Mouse (Mus musculus): ENCODE data around the gene Dusp13. TPM values are rescaled to one million over a fixed set of nuclear protein-coding genes. Genes with fewer than 3 reads are reported as not detected.

Gene Dusp13
- polyA plus RNA-seq, 1 experiment from 2014 or later, result not detected

DNA sequence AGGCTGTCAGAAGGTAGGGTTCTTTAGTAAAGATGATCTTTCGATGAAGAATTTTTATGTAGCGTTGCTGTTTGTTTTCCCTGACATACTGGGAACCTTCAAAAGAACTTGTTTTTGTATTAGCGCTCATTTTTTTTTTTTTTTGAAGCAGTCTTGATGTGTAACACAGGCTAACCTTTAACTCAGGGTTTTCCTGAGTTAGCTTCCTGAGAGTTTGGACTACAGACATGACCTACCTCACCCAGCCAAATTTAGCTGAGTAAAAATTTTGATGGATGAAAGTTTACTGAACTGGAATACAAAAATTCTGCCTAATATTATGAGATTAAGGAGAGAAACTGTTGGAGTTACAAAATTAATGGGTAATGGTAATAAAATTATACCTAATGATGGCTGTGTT is 1.4 kb upstream of the Dusp13 start:
- Histone ChIP-seq H3K36me3 (ENCODE audit: control insufficient read depth, insufficient read depth, low read length) (no peaks in the 10 kb centered on the region), H3K27ac (ENCODE audit: low read depth, low read length) (no peak overlapping the region), H3K9me3 (ENCODE audit: control insufficient read depth, low read length) (no peaks in the 10 kb centered on the region), H3K27me3 (ENCODE audit: control insufficient read depth, insufficient read depth, low read length) (no peaks in the 10 kb centered on the region), H3K4me1 (ENCODE audit: control insufficient read depth, insufficient read depth, low read length) (peaks cover 4% of the 10 kb centered on the region; the same call in 1 of the 2 replicates), H3K9ac (ENCODE audit: low read length) (no peak overlapping the region), H3K4me3 (ENCODE audit: low read depth, low read length) (no peak overlapping the region), H3K4me2 (ENCODE audit: low read depth) (no peak overlapping the region)
- 95% methylated on average over 3 of the region's 3 CpGs for WGBS
- ATAC-seq (ENCODE audit: insufficient read depth, low FRiP score, low TSS enrichment), result no peak
- no peak for DNase-seq (ENCODE audit: low spot score)

DNA sequence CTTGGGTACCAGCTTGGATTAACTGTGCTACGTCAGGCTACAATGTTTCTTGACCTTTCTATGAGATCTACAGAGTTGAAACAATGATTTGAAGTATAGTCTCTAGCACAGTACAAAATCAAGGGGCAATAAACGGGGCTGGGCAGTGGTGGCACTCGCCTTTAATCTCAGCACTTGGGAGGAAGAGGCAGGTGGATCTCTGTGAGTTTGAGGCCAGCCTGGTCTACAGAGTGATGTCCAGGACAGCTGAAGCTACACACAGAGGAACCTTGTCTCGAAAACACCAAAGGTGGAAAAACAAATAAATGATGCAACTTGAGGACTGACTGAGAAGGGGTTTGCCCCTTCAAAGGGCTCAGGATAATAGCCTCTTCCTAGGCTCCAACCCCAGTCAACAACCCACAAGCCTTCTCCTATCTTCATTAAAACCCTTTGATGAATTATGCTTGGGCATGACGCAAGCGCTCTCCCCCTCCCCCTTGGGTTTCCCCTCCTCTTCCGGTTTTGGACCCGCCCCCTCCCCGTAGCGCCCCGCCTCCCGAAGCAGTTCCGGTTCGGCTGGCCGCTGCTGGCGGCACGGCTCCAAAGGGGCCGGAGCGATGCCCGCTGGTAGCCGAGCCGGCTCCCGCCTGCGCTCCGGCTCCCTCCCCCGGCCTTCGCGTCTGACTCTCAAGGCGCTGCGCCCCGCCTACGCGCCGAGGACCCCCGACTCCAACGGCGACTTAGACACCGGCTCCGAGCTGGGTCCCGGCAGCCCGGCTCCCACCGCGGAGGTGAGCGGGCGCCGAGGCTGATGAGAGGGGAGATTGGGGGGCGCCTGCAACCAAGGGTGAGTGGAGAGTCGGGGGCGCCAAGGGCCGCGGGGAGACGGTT is 737 bp downstream of the Dusp13 start, which contains the start of gene Samd8:
Gene Samd8, plus strand, starts transcription at position 524 of the 873 bp plus-strand sequence.
- H3K4me3 ChIP-seq (ENCODE audit: low read depth, low read length), result peak within 1 kb of the TSS; percentile 88
- H3K36me3 ChIP-seq (ENCODE audit: control insufficient read depth, insufficient read depth, low read length), result no peaks in the 10 kb centered on the region
- H3K27ac ChIP-seq (ENCODE audit: low read depth, low read length), result peak within 1 kb of the TSS; percentile 36
- H3K4me2 ChIP-seq (ENCODE audit: low read depth), result peak within 1 kb of the TSS; percentile 66
- H3K9ac ChIP-seq (ENCODE audit: low read length), result peak within 1 kb of the TSS; percentile 82
- no peaks in the 10 kb centered on the region for H3K27me3 ChIP-seq (ENCODE audit: control insufficient read depth, insufficient read depth, low read length)
- DNase-seq (ENCODE audit: low spot score), result peak; percentile 90
- H3K9me3 ChIP-seq (ENCODE audit: control insufficient read depth, low read length), result no peaks in the 10 kb centered on the region
- peaks cover 4% of the 10 kb centered on the region; the same call in 1 of the 2 replicates for H3K4me1 ChIP-seq (ENCODE audit: control insufficient read depth, insufficient read depth, low read length)
- 8% methylated on average over 45 of the region's 52 CpGs for WGBS
- ATAC-seq (ENCODE audit: insufficient read depth, low FRiP score, low TSS enrichment), result peak; percentile 84

- no peaks in the 10 kb centered on the region for H3K9me3 ChIP-seq (ENCODE audit: control insufficient read depth, low read length)
- no peak overlapping the region for H3K9ac ChIP-seq (ENCODE audit: low read length)
- H3K27me3 ChIP-seq (ENCODE audit: control insufficient read depth, insufficient read depth, low read length), result no peaks in the 10 kb centered on the region
- peaks cover 4% of the 10 kb centered on the region; the same call in 1 of the 2 replicates for H3K4me1 ChIP-seq (ENCODE audit: control insufficient read depth, insufficient read depth, low read length)
- no peak overlapping the region for H3K27ac ChIP-seq (ENCODE audit: low read depth, low read length)
- H3K36me3 ChIP-seq (ENCODE audit: control insufficient read depth, insufficient read depth, low read length), result no peaks in the 10 kb centered on the region
- H3K4me2 ChIP-seq (ENCODE audit: low read depth), result no peak overlapping the region
- no peak overlapping the region for H3K4me3 ChIP-seq (ENCODE audit: low read depth, low read length)
- WGBS, result 39% methylated on average over 15 of the region's 15 CpGs
- ATAC-seq (ENCODE audit: insufficient read depth, low FRiP score, low TSS enrichment), result no peak
- DNase-seq (ENCODE audit: low spot score), result peak; percentile 62
Measured at GRCm38 (mm10) chr14:21748142-21748870, 2.7 kb downstream of the Dusp13 start.

DNA sequence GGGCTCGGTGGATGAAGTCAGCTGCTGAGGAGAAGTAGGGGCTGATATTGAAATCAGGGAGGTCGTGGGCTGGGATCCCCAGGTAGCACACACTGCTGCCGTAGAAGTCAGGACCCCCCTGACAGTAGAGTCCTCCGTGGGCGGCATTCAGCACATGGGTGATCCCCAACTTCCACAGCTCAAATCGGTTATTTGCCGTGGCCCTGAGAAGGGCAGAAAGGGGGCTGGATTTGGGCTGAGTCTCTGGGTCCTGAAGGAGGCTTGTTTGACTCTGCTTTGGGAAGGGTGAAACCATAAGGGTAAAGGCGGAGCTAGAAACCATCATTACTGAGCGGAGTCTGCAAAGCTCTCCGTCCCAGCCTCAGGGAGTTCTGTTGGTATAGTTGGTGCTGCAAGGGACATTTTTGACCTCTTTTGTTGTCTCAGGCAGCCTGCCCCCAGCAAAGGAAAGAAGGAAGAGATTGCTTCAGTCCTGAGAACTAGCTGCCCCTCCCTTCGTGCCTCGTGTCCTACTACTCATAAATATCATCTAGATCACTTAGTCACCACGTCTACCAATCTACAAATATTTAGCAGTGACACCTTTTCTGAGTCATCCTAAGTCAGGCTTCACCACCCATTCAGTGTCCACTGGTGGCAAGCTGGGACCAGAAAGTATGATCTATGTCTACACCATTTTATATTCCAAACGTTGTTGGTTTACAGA is 3.4 kb downstream of the Dusp13 start:
- DNase-seq (ENCODE audit: low spot score) (no peak), ATAC-seq (ENCODE audit: insufficient read depth, low FRiP score, low TSS enrichment) (no peak)
- Histone ChIP-seq H3K9ac (ENCODE audit: low read length) (no peak overlapping the region), H3K4me1 (ENCODE audit: control insufficient read depth, insufficient read depth, low read length) (peaks cover 4% of the 10 kb centered on the region; the same call in 1 of the 2 replicates), H3K27ac (ENCODE audit: low read depth, low read length) (no peak overlapping the region), H3K27me3 (ENCODE audit: control insufficient read depth, insufficient read depth, low read length) (no peaks in the 10 kb centered on the region), H3K9me3 (ENCODE audit: control insufficient read depth, low read length) (no peaks in the 10 kb centered on the region), H3K4me2 (ENCODE audit: low read depth) (no peak overlapping the region), H3K4me3 (ENCODE audit: low read depth, low read length) (no peak overlapping the region), H3K36me3 (ENCODE audit: control insufficient read depth, insufficient read depth, low read length) (no peaks in the 10 kb centered on the region)
- WGBS, result 74% methylated on average over 14 of the region's 14 CpGs

- Histone ChIP-seq H3K4me1 (ENCODE audit: control insufficient read depth, insufficient read depth, low read length) (peaks cover 4% of the 10 kb centered on the region; the same call in 1 of the 2 replicates), H3K4me3 (ENCODE audit: low read depth, low read length) (no peak overlapping the region), H3K27me3 (ENCODE audit: control insufficient read depth, insufficient read depth, low read length) (no peaks in the 10 kb centered on the region), H3K4me2 (ENCODE audit: low read depth) (no peak overlapping the region), H3K27ac (ENCODE audit: low read depth, low read length) (no peak overlapping the region), H3K9ac (ENCODE audit: low read length) (no peak overlapping the region), H3K36me3 (ENCODE audit: control insufficient read depth, insufficient read depth, low read length) (no peaks in the 10 kb centered on the region), H3K9me3 (ENCODE audit: control insufficient read depth, low read length) (no peaks in the 10 kb centered on the region)
- DNase-seq (ENCODE audit: low spot score), result no peak
- ATAC-seq (ENCODE audit: insufficient read depth, low FRiP score, low TSS enrichment), result no peak
- WGBS, result 93% methylated on average over 2 of the region's 2 CpGs
Measured at GRCm38 (mm10) chr14:21746846-21747245, 4.1 kb downstream of the Dusp13 start.

- Histone ChIP-seq H3K27ac (ENCODE audit: low read depth, low read length) (no peak overlapping the region), H3K4me2 (ENCODE audit: low read depth) (no peak overlapping the region), H3K36me3 (ENCODE audit: control insufficient read depth, insufficient read depth, low read length) (no peaks in the 10 kb centered on the region), H3K4me3 (ENCODE audit: low read depth, low read length) (no peak overlapping the region), H3K27me3 (ENCODE audit: control insufficient read depth, insufficient read depth, low read length) (no peaks in the 10 kb centered on the region), H3K9me3 (ENCODE audit: control insufficient read depth, low read length) (no peaks in the 10 kb centered on the region), H3K9ac (ENCODE audit: low read length) (no peak overlapping the region), H3K4me1 (ENCODE audit: control insufficient read depth, insufficient read depth, low read length) (no peaks in the 10 kb centered on the region)
- no peak for DNase-seq (ENCODE audit: low spot score)
- WGBS, result 87% methylated on average over 8 of the region's 8 CpGs
- ATAC-seq (ENCODE audit: insufficient read depth, low FRiP score, low TSS enrichment), result no peak
Measured at GRCm38 (mm10) chr14:21746251-21746650, 4.7 kb downstream of the Dusp13 start.

DNA sequence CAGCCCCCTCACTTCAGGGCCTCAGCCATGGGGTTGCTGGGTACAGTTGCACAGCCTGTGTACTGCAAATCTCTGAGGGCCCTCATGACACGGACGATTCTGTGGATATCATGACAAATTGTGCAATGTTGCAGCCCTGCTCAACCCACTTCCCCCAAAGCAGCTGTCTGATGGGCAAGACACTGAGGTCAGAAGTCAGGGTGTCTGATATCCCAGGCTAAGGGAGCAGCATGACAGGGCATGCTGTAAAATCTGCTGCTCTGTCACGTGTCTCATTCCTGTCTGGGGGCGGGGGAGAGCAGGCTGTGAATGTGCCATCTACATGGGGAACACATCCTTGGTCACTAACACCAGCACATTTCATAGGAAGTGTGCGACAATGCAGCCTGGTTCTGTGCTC is 5.8 kb downstream of the Dusp13 start:
- H3K27me3 ChIP-seq (ENCODE audit: control insufficient read depth, insufficient read depth, low read length), result no peaks in the 10 kb centered on the region
- no peaks in the 10 kb centered on the region for H3K36me3 ChIP-seq (ENCODE audit: control insufficient read depth, insufficient read depth, low read length)
- ATAC-seq (ENCODE audit: insufficient read depth, low FRiP score, low TSS enrichment) (no peak), DNase-seq (ENCODE audit: low spot score) (no peak)
- no peak overlapping the region for H3K4me2 ChIP-seq (ENCODE audit: low read depth)
- H3K27ac ChIP-seq (ENCODE audit: low read depth, low read length), result no peak overlapping the region
- H3K4me1 ChIP-seq (ENCODE audit: control insufficient read depth, insufficient read depth, low read length), result no peaks in the 10 kb centered on the region
- 81% methylated on average over 5 of the region's 5 CpGs for WGBS
- H3K4me3 ChIP-seq (ENCODE audit: low read depth, low read length), result no peak overlapping the region
- no peak overlapping the region for H3K9ac ChIP-seq (ENCODE audit: low read length)
- no peaks in the 10 kb centered on the region for H3K9me3 ChIP-seq (ENCODE audit: control insufficient read depth, low read length)

- Histone ChIP-seq H3K27me3 (ENCODE audit: control insufficient read depth, insufficient read depth, low read length) (no peaks in the 10 kb centered on the region), H3K36me3 (ENCODE audit: control insufficient read depth, insufficient read depth, low read length) (no peaks in the 10 kb centered on the region), H3K4me3 (ENCODE audit: low read depth, low read length) (no peak overlapping the region), H3K9me3 (ENCODE audit: control insufficient read depth, low read length) (no peaks in the 10 kb centered on the region), H3K4me2 (ENCODE audit: low read depth) (no peak overlapping the region), H3K9ac (ENCODE audit: low read length) (no peak overlapping the region), H3K4me1 (ENCODE audit: control insufficient read depth, insufficient read depth, low read length) (no peaks in the 10 kb centered on the region), H3K27ac (ENCODE audit: low read depth, low read length) (no peak overlapping the region)
- WGBS, result 81% methylated on average over 1 of the region's 1 CpGs
- no peak for DNase-seq (ENCODE audit: low spot score)
- no peak for ATAC-seq (ENCODE audit: insufficient read depth, low FRiP score, low TSS enrichment)
Measured at GRCm38 (mm10) chr14:21744169-21744568, 6.8 kb downstream of the Dusp13 start.

Measured in neural tube, embryonic 11.5 days (tissue).